Mouse (Mus musculus) forebrain, embryonic 14.5 days (tissue): ENCODE data around the gene Bex3. TPM values are rescaled to one million over a fixed set of nuclear protein-coding genes. Genes with fewer than 3 reads are reported as not detected.

Experiments used
- ATAC-seq: fragments of 200-750 bp; cut with Nextera tagmentation; 2 replicates; pipeline ENCODE4 v1.8.0; 2017; ENCODE audit warnings: mild to moderate bottlenecking, moderate library complexity
- DNase-seq: peaks from one replicate; pipeline ENCODE4 v3.0.0-alpha.2; 2015; ENCODE audit warnings: low spot score
- H3K27ac ChIP-seq: fragments of 300-500 bp; sonication (generic); 2 replicates; pipeline ENCODE4 v1.5.1; 2014; ENCODE audit warnings: low read depth, mild to moderate bottlenecking, control low read depth, low read length, moderate library complexity
- H3K27me3 ChIP-seq: fragments of 300-500 bp; sonication (generic); replicated peaks from 2 replicates; pipeline ENCODE4 v1.6.1; 2014; ENCODE audit warnings: low read length, control low read depth, mixed read lengths; ENCODE audit not compliant: control insufficient read depth, insufficient read depth
- H3K36me3 ChIP-seq: fragments of 300-500 bp; sonication (generic); 2 replicates; pipeline ENCODE4 v1.6.1; 2014; ENCODE audit warnings: low read length, control low read depth; ENCODE audit not compliant: control insufficient read depth, insufficient read depth
- H3K4me1 ChIP-seq: fragments of 300-500 bp; sonication (generic); 2 replicates; pipeline ENCODE4 v1.6.1; 2014; ENCODE audit warnings: antibody characterized with exemption, low read length, control low read depth; ENCODE audit not compliant: control insufficient read depth, insufficient read depth
- H3K4me2 ChIP-seq: fragments of 300-500 bp; sonication (generic); 2 replicates; pipeline ENCODE4 v1.6.1; 2014; ENCODE audit warnings: mild to moderate bottlenecking, control low read depth, low read length
- H3K4me3 ChIP-seq: fragments of 300-500 bp; sonication (generic); 2 replicates; pipeline ENCODE4 v1.5.1; 2014; ENCODE audit warnings: low read depth, low read length, control low read depth
- H3K9ac ChIP-seq: fragments of 300-500 bp; sonication (generic); 2 replicates; pipeline ENCODE4 v1.6.1; 2014; ENCODE audit warnings: mild to moderate bottlenecking, low read length, control low read depth, moderate library complexity
- H3K9me3 ChIP-seq: fragments of 300-500 bp; sonication (generic); replicated peaks from 2 replicates; pipeline ENCODE4 v1.6.1; 2016; ENCODE audit warnings: low read length, control low read depth, mixed read lengths; ENCODE audit not compliant: control insufficient read depth
- WGBS: fragments of 180-500 bp; shearing (Covaris S2); extraction: QIAGEN DNeasy Blood & Tissue Kit; methylation state at CpG from one replicate; pipeline ENCODE4 v1.1.7; 2014; 5-methylcytosine and 5-hydroxymethylcytosine counted together
- polyA plus RNA-seq: library from polyadenylated mRNA; unstranded; fragments of >200 nt; fragmentation: Nextera tagmentation; extraction: Ambion mirVana; gene quantifications from 2 replicates; pipeline ENCODE4 v1.2.1, GENCODE M21; 2014

The Bex3 gene
- polyA plus RNA-seq, 1 experiment from 2014 or later, result 746 TPM

- DNase-seq (peak; percentile 86), ATAC-seq (peak; percentile 95)
- Histone ChIP-seq H3K4me2 (peak overlapping the region; percentile 40), H3K4me3 (no peak overlapping the region; the same call in 1 of the 2 replicates), H3K4me1 (no peaks in the 10 kb centered on the region), H3K27ac (peak overlapping the region; percentile 66), H3K36me3 (no peaks in the 10 kb centered on the region), H3K9ac (no peak overlapping the region), H3K9me3 (no peaks in the 10 kb centered on the region), H3K27me3 (no peaks in the 10 kb centered on the region)
- 27% methylated on average over 8 of the region's 8 CpGs for WGBS
Measured at GRCm38 (mm10) chrX:136290817-136291281, 20.8 kb downstream of the Bex3 start.

GRCm38 (mm10) chrX:136304295-136304694 is 34.2 kb downstream of the Bex3 start:
- no peak overlapping the region for H3K4me2 ChIP-seq
- DNase-seq, result peak; percentile 49
- H3K27ac ChIP-seq, result no peak overlapping the region
- H3K9ac ChIP-seq, result no peak overlapping the region
- H3K36me3 ChIP-seq, result no peaks in the 10 kb centered on the region
- no peak; the same call in 1 of the 2 replicates for ATAC-seq
- H3K27me3 ChIP-seq, result no peaks in the 10 kb centered on the region
- H3K9me3 ChIP-seq, result no peaks in the 10 kb centered on the region
- no peak overlapping the region for H3K4me3 ChIP-seq
- H3K4me1 ChIP-seq, result no peaks in the 10 kb centered on the region

GRCm38 (mm10) chrX:136306196-136306595 is 36.1 kb downstream of the Bex3 start:
- WGBS, result 48% methylated on average over 1 of the region's 1 CpGs

GRCm38 (mm10) chrX:136313303-136313702 is 43.2 kb downstream of the Bex3 start:
- Histone ChIP-seq H3K36me3 (no peaks in the 10 kb centered on the region), H3K27me3 (no peaks in the 10 kb centered on the region), H3K9ac (0 out of 2 replicates have a peak overlapping the region, but pooled peaks have one; percentile 5), H3K4me1 (0 out of 2 replicates have a peak, but pooled peaks cover 3% of the 10 kb centered on the region), H3K4me3 (no peak overlapping the region), H3K9me3 (no peaks in the 10 kb centered on the region), H3K27ac (no peak overlapping the region), H3K4me2 (peak overlapping the region; percentile 39; the same call in 1 of the 2 replicates)
- DNase-seq, result peak; percentile 65
- ATAC-seq, result peak; percentile 71
- WGBS, result 42% methylated on average over 4 of the region's 4 CpGs

More at GRCm38 (mm10) chrX:136306196-136306595, 36.1 kb downstream of the Bex3 start:
- no peak overlapping the region for H3K4me3 ChIP-seq
- no peak for DNase-seq
- no peaks in the 10 kb centered on the region for H3K27me3 ChIP-seq
- no peak overlapping the region for H3K27ac ChIP-seq
- H3K9ac ChIP-seq, result no peak overlapping the region
- no peak for ATAC-seq
- H3K4me2 ChIP-seq, result no peak overlapping the region
- H3K4me1 ChIP-seq, result no peaks in the 10 kb centered on the region
- H3K36me3 ChIP-seq, result no peaks in the 10 kb centered on the region
- no peaks in the 10 kb centered on the region for H3K9me3 ChIP-seq

- 0 out of 2 replicates have a peak overlapping the region, but pooled peaks have one; percentile 5 for H3K9ac ChIP-seq
- H3K36me3 ChIP-seq, result no peaks in the 10 kb centered on the region
- no peaks in the 10 kb centered on the region for H3K27me3 ChIP-seq
- DNase-seq (peak; percentile 65), ATAC-seq (peak; percentile 69)
- H3K4me1 ChIP-seq, result 0 out of 2 replicates have a peak, but pooled peaks cover 3% of the 10 kb centered on the region
- 35% methylated on average over 8 of the region's 8 CpGs for WGBS
- H3K27ac ChIP-seq, result no peak overlapping the region
- peak overlapping the region; percentile 39; the same call in 1 of the 2 replicates for H3K4me2 ChIP-seq
- no peaks in the 10 kb centered on the region for H3K9me3 ChIP-seq
- H3K4me3 ChIP-seq, result no peak overlapping the region
Measured at GRCm38 (mm10) chrX:136313792-136314564, 43.9 kb downstream of the Bex3 start.

GRCm38 (mm10) chrX:136319953-136320352 is 49.9 kb downstream of the Bex3 start:
- H3K36me3 ChIP-seq, result no peaks in the 10 kb centered on the region
- 75% methylated on average over 4 of the region's 4 CpGs for WGBS
- DNase-seq (no peak), ATAC-seq (no peak)
- H3K9me3 ChIP-seq, result no peaks in the 10 kb centered on the region
- H3K27me3 ChIP-seq, result no peaks in the 10 kb centered on the region
- H3K4me3 ChIP-seq, result no peak overlapping the region
- no peaks in the 10 kb centered on the region for H3K4me1 ChIP-seq
- H3K27ac ChIP-seq, result no peak overlapping the region
- H3K9ac ChIP-seq, result no peak overlapping the region
- H3K4me2 ChIP-seq, result no peak overlapping the region

Other genes with a start within 250 kb of the Bex3 start
- gene Arxes1, start 236.9 kb upstream of the Bex3 start, polyA plus RNA-seq, result 61.0 and 85.3 TPM in 2 replicates
- 515 and 569 TPM in 2 replicates for gene Bex2, start 202.0 kb upstream of the Bex3 start, polyA plus RNA-seq
- gene Nxf3, start 185.0 kb upstream of the Bex3 start, polyA plus RNA-seq, result 0.05 TPM in 1 of 2 replicates, not detected in the other
- gene Bex4, start 131.3 kb upstream of the Bex3 start, polyA plus RNA-seq, result 123 and 138 TPM in 2 replicates
- gene Tceal8, start 97.9 kb upstream of the Bex3 start, polyA plus RNA-seq, result 136 and 143 TPM in 2 replicates
- 7.2 and 8.1 TPM in 2 replicates for gene Tceal5, start 66.4 kb upstream of the Bex3 start, polyA plus RNA-seq
- 1.9 and 2.2 TPM in 2 replicates for gene Tceal7, start 55.5 kb upstream of the Bex3 start, polyA plus RNA-seq
- gene Bex1, start 54.7 kb upstream of the Bex3 start, polyA plus RNA-seq, result 172 and 180 TPM in 2 replicates
- gene Tceal9, start 25.2 kb upstream of the Bex3 start, polyA plus RNA-seq, result 368 and 379 TPM in 2 replicates
- not detected in 2 replicates for gene Kir3dl1, start 247.7 kb downstream of the Bex3 start, polyA plus RNA-seq